Mouse (Mus musculus) lung, embryonic 15.5 days (tissue): ENCODE measurements around the gene Ptchd1. TPM values are rescaled to one million over a fixed set of nuclear protein-coding genes. Genes with fewer than 3 reads are reported as not detected.

Experiments used
- ATAC-seq: fragments of 200-750 bp; cut with Nextera tagmentation; 2 replicates; pipeline ENCODE4 v1.8.0; 2017; ENCODE audit warnings: moderate number of reproducible peaks, borderline replicate concordance; ENCODE audit not compliant: low FRiP score, low TSS enrichment; ENCODE audit errors: extremely low read depth
- H3K27ac ChIP-seq: fragments of 300-500 bp; sonication (generic); 2 replicates; pipeline ENCODE4 v1.5.1; 2015; ENCODE audit warnings: moderate library complexity, mild to moderate bottlenecking, inconsistent platforms
- H3K27me3 ChIP-seq: fragments of 300-500 bp; sonication (generic); 2 replicates; pipeline ENCODE4 v1.6.1; 2015; ENCODE audit warnings: inconsistent platforms
- H3K36me3 ChIP-seq: fragments of 300-500 bp; sonication (generic); 2 replicates; pipeline ENCODE4 v1.6.1; 2015; ENCODE audit warnings: inconsistent platforms
- H3K4me1 ChIP-seq: fragments of 300-500 bp; sonication (generic); 2 replicates; pipeline ENCODE4 v1.6.1; 2015; ENCODE audit warnings: inconsistent platforms
- H3K4me2 ChIP-seq: fragments of 300-500 bp; sonication (generic); 2 replicates; pipeline ENCODE4 v1.6.1; 2015; ENCODE audit warnings: inconsistent platforms, mild to moderate bottlenecking, moderate library complexity
- H3K4me3 ChIP-seq: fragments of 300-500 bp; sonication (generic); 2 replicates; pipeline ENCODE4 v1.5.1; 2015; ENCODE audit warnings: mild to moderate bottlenecking, inconsistent platforms
- H3K9ac ChIP-seq: fragments of 300-500 bp; sonication (generic); 2 replicates; pipeline ENCODE4 v1.6.1; 2015; ENCODE audit warnings: inconsistent platforms
- H3K9me3 ChIP-seq: fragments of 300-500 bp; sonication (generic); 2 replicates; pipeline ENCODE4 v1.6.1; 2016; ENCODE audit warnings: inconsistent platforms
- WGBS: fragments of 180-500 bp; shearing (Covaris S2); methylation state at CpG from one replicate; pipeline ENCODE4 v1.1.7; 2015; 5-methylcytosine and 5-hydroxymethylcytosine counted together
- polyA plus RNA-seq: library from polyadenylated mRNA; unstranded; fragments of >200 nt; fragmentation: Nextera tagmentation; extraction: Ambion mirVana; gene quantifications from 2 replicates; pipeline ENCODE4 v1.2.1, GENCODE M21; 2015

Gene Ptchd1
- polyA plus RNA-seq, 1 experiment from 2014 or later = 0.49 TPM

DNA sequence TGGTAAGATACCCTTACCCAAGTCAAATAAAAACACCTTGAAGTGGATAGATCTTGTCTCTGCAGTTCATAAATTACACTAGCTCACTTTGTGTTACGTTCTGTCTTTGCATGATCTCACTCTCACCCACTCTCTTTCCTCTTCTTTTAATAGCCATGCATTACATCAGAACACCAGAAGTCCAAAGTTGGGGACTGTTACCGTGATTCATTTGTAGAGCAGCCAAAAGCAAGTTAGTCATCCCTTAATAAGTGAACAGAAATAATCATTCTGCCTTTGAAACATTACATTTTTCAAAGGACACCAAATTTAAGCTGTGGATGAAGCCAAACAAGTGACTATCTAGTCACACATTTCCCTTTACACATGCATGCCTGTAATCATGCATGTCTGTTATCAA lies 31.1 kb downstream of the Ptchd1 start:
- Histone ChIP-seq H3K4me1 (no peaks in the 10 kb centered on the region), H3K9ac (no peak overlapping the region), H3K9me3 (no peaks in the 10 kb centered on the region), H3K36me3 (no peaks in the 10 kb centered on the region), H3K27me3 (no peaks in the 10 kb centered on the region), H3K27ac (no peak overlapping the region), H3K4me3 (no peak overlapping the region), H3K4me2 (no peak overlapping the region)
- ATAC-seq = no peak
- WGBS = 48% methylated on average over 2 of the region's 2 CpGs

GRCm38 (mm10) chrX:155591490-155591889 lies 32.1 kb downstream of the Ptchd1 start:
- Histone ChIP-seq H3K27ac (no peak overlapping the region), H3K27me3 (no peaks in the 10 kb centered on the region), H3K4me3 (no peak overlapping the region), H3K4me2 (no peak overlapping the region), H3K4me1 (no peaks in the 10 kb centered on the region), H3K36me3 (no peaks in the 10 kb centered on the region), H3K9ac (no peak overlapping the region), H3K9me3 (no peaks in the 10 kb centered on the region)
- WGBS = 74% methylated on average over 3 of the region's 3 CpGs
- no peak for ATAC-seq

GRCm38 (mm10) chrX:155584586-155584985 lies 39.0 kb downstream of the Ptchd1 start:
- Histone ChIP-seq H3K4me3 (no peak overlapping the region), H3K9me3 (no peaks in the 10 kb centered on the region), H3K4me2 (no peak overlapping the region), H3K4me1 (no peaks in the 10 kb centered on the region), H3K27ac (no peak overlapping the region), H3K27me3 (no peaks in the 10 kb centered on the region), H3K36me3 (no peaks in the 10 kb centered on the region), H3K9ac (no peak overlapping the region)
- ATAC-seq = no peak
- WGBS = 51% methylated on average over 2 of the region's 2 CpGs

- no peak for ATAC-seq
- Histone ChIP-seq H3K27me3 (no peaks in the 10 kb centered on the region), H3K9me3 (no peaks in the 10 kb centered on the region), H3K27ac (no peak overlapping the region), H3K4me3 (no peak overlapping the region), H3K36me3 (no peaks in the 10 kb centered on the region), H3K4me2 (no peak overlapping the region), H3K4me1 (no peaks in the 10 kb centered on the region), H3K9ac (no peak overlapping the region)
Observed at GRCm38 (mm10) chrX:155579791-155580190, 43.8 kb downstream of the Ptchd1 start.

DNA sequence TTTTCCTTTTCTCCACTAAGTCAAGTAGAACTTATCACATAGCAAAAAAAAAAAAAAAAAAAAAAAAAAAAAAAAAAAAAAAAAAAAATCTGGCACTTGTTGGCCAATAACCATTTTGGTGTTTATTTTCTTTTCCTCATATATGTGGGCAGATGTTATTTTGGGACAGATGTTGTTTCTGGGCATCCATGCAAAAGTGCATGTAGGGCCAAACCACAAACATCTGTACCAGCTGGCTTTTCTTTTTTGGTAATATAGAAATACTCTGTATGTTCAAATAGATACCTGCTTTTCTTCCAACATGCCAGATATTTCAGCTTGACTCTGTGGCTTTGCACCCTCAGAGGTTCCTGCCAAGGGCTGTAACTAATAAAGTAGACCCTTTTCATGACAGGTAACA lies 51.2 kb downstream of the Ptchd1 start:
- no peaks in the 10 kb centered on the region for H3K27me3 ChIP-seq
- no peak overlapping the region for H3K27ac ChIP-seq
- H3K4me2 ChIP-seq = no peak overlapping the region
- no peak overlapping the region for H3K4me3 ChIP-seq
- no peaks in the 10 kb centered on the region for H3K4me1 ChIP-seq
- no peaks in the 10 kb centered on the region for H3K9me3 ChIP-seq
- H3K9ac ChIP-seq = no peak overlapping the region
- no peak for ATAC-seq
- no peaks in the 10 kb centered on the region for H3K36me3 ChIP-seq

- Histone ChIP-seq H3K4me1 (no peaks in the 10 kb centered on the region), H3K9me3 (no peaks in the 10 kb centered on the region), H3K27ac (no peak overlapping the region), H3K4me3 (no peak overlapping the region), H3K36me3 (no peaks in the 10 kb centered on the region), H3K4me2 (no peak overlapping the region), H3K27me3 (no peaks in the 10 kb centered on the region), H3K9ac (no peak overlapping the region)
- no peak for ATAC-seq
Observed at GRCm38 (mm10) chrX:155543780-155544179, 79.8 kb downstream of the Ptchd1 start.

Other genes with a start within 250 kb of the Ptchd1 start
- gene Gm15155, start 927 bp upstream of the Ptchd1 start, polyA plus RNA-seq = not detected in 2 replicates